Mouse (Mus musculus) layer of hippocampus, adult 18-20 months (tissue): ENCODE results near the gene Ajap1. TPM values are rescaled to one million over a fixed set of nuclear protein-coding genes. Genes with fewer than 3 reads are reported as not detected.

Experiments
- DNase-seq, 2 experiments: peaks; one replicate each; pipeline ENCODE4 v3.0.0; 2022; ENCODE audit warnings: low spot score in 2 of 2
- total RNA-seq, 2 experiments: library from RNA; stranded (reverse); gene quantifications; 2 replicates each; pipeline ENCODE4 v1.2.3; 2021

Ajap1 gene
- total RNA-seq, 2 experiments from 2014 or later, result 50.4 to 50.9 TPM

GRCm38 (mm10) chr4:153458821-153459220 is 23.8 kb downstream of the Ajap1 start:
- DNase-seq, result no peak

GRCm38 (mm10) chr4:153453496-153453895 is 29.1 kb downstream of the Ajap1 start:
- no peak for DNase-seq

- DNase-seq, result no peak
Measured at GRCm38 (mm10) chr4:153451516-153451915, 31.1 kb downstream of the Ajap1 start.

- DNase-seq, result no peak
Measured at GRCm38 (mm10) chr4:153442522-153442921, 40.1 kb downstream of the Ajap1 start.

- DNase-seq, result peak; percentile 59 to 75
Measured at GRCm38 (mm10) chr4:153439868-153440267, 42.7 kb downstream of the Ajap1 start.

- peak; percentile 89 to 93 for DNase-seq
Measured at GRCm38 (mm10) chr4:153439031-153439430, 43.6 kb downstream of the Ajap1 start.

- no peak for DNase-seq
Measured at GRCm38 (mm10) chr4:153437196-153437595, 45.4 kb downstream of the Ajap1 start.

GRCm38 (mm10) chr4:153435917-153436316 is 46.7 kb downstream of the Ajap1 start:
- peak; percentile 48 to 63 for DNase-seq

- no peak for DNase-seq
Measured at GRCm38 (mm10) chr4:153429971-153430370, 52.6 kb downstream of the Ajap1 start.

GRCm38 (mm10) chr4:153425961-153426656 is 56.5 kb downstream of the Ajap1 start:
- no peak for DNase-seq

- DNase-seq, result no peak
Measured at GRCm38 (mm10) chr4:153424324-153424723, 58.3 kb downstream of the Ajap1 start.

GRCm38 (mm10) chr4:153417926-153418325 is 64.7 kb downstream of the Ajap1 start:
- DNase-seq, result peak in 1 of 2 experiments; percentile 62

GRCm38 (mm10) chr4:153417164-153417896 is 65.3 kb downstream of the Ajap1 start:
- DNase-seq, result no peak

- DNase-seq, result no peak
Measured at GRCm38 (mm10) chr4:153416111-153416510, 66.5 kb downstream of the Ajap1 start.

- DNase-seq, result no peak
Measured at GRCm38 (mm10) chr4:153398421-153398820, 84.2 kb downstream of the Ajap1 start.

- DNase-seq, result peak; percentile 36 to 72
Measured at GRCm38 (mm10) chr4:153387478-153387877, 95.1 kb downstream of the Ajap1 start.

- DNase-seq, result no peak
Measured at GRCm38 (mm10) chr4:153381433-153381832, 101.2 kb downstream of the Ajap1 start.

GRCm38 (mm10) chr4:153380885-153381284 is 101.7 kb downstream of the Ajap1 start:
- DNase-seq, result no peak

- peak in 1 of 2 experiments; percentile 78 for DNase-seq
Measured at GRCm38 (mm10) chr4:153377981-153378380, 104.6 kb downstream of the Ajap1 start.

- no peak for DNase-seq
Measured at GRCm38 (mm10) chr4:153374233-153374632, 108.4 kb downstream of the Ajap1 start.

GRCm38 (mm10) chr4:153373125-153373524 is 109.5 kb downstream of the Ajap1 start:
- DNase-seq, result peak in 1 of 2 experiments; percentile 56

- DNase-seq, result no peak
Measured at GRCm38 (mm10) chr4:153368620-153369159, 113.9 kb downstream of the Ajap1 start.
